Mouse (Mus musculus) limb, embryonic 15.5 days (tissue): ENCODE data around the gene Gm11273. TPM values are rescaled to one million over a fixed set of nuclear protein-coding genes. Genes with fewer than 3 reads are reported as not detected.

ENCODE experiments used
- polyA plus RNA-seq: library from polyadenylated mRNA; unstranded; fragments of >200 nt; fragmentation: Nextera tagmentation; extraction: Ambion mirVana; gene quantifications from 2 replicates; pipeline ENCODE4 v1.2.1, GENCODE M21; 2015

The Gm11273 gene
- polyA plus RNA-seq, 1 experiment from 2014 or later, result 5.2 TPM

Other genes starting within 250 kb of the Gm11273 start
- not detected in 2 replicates for gene Gpx5, start 208.7 kb downstream of the Gm11273 start, polyA plus RNA-seq
- 0.23 TPM in 1 of 2 replicates, not detected in the other for gene Gpx6, start 189.3 kb downstream of the Gm11273 start, polyA plus RNA-seq
- gene Olfr1367, start 154.5 kb downstream of the Gm11273 start, polyA plus RNA-seq, result not detected in 2 replicates
- 9.2 and 10.2 TPM in 2 replicates for gene Zscan12, start 138.6 kb downstream of the Gm11273 start, polyA plus RNA-seq
- 84.1 and 85.7 TPM in 2 replicates for gene Zkscan3, start 98.7 kb downstream of the Gm11273 start, polyA plus RNA-seq
- gene Pgbd1, start 60.4 kb downstream of the Gm11273 start, polyA plus RNA-seq, result 2.4 and 2.5 TPM in 2 replicates
- gene Zscan26, start 47.7 kb downstream of the Gm11273 start, polyA plus RNA-seq, result 26.1 and 26.3 TPM in 2 replicates
- gene Nkapl, start 32.9 kb downstream of the Gm11273 start, polyA plus RNA-seq, result 2.2 and 2.3 TPM in 2 replicates
- 3.4 and 4.1 TPM in 2 replicates for gene Zkscan4, start 22.5 kb downstream of the Gm11273 start, polyA plus RNA-seq
- not detected in 2 replicates for gene Gm10065, start 22.0 kb downstream of the Gm11273 start, polyA plus RNA-seq
- 0.19 and 0.41 TPM in 2 replicates for gene AK157302, start 6.2 kb downstream of the Gm11273 start, polyA plus RNA-seq
- 6.1 TPM in 2 replicates for gene Zkscan8, start 29.7 kb upstream of the Gm11273 start, polyA plus RNA-seq
- 0.17 and 0.18 TPM in 2 replicates for gene Olfr1366, start 41.4 kb upstream of the Gm11273 start, polyA plus RNA-seq
- not detected in 2 replicates for gene Olfr1535, start 58.5 kb upstream of the Gm11273 start, polyA plus RNA-seq
- gene Olfr1364, start 80.3 kb upstream of the Gm11273 start, polyA plus RNA-seq, result not detected in 2 replicates
- not detected in 2 replicates for gene Olfr1362, start 112.6 kb upstream of the Gm11273 start, polyA plus RNA-seq
- not detected in 2 replicates for gene Olfr11, start 141.1 kb upstream of the Gm11273 start, polyA plus RNA-seq
- gene Olfr1361, start 162.0 kb upstream of the Gm11273 start, polyA plus RNA-seq, result not detected in 2 replicates
- not detected in 2 replicates for gene Olfr1360, start 176.0 kb upstream of the Gm11273 start, polyA plus RNA-seq
- not detected in 2 replicates for gene Olfr1359, start 196.7 kb upstream of the Gm11273 start, polyA plus RNA-seq
- gene Hist1h2bl, start 214.7 kb upstream of the Gm11273 start, polyA plus RNA-seq, result 0.96 and 1.2 TPM in 2 replicates
- gene Hist1h2ai, start 215.0 kb upstream of the Gm11273 start, polyA plus RNA-seq, result 17.1 and 23.9 TPM in 2 replicates
- 3.5 and 7.6 TPM in 2 replicates for gene Hist1h3h, start 216.2 kb upstream of the Gm11273 start, polyA plus RNA-seq
- 2.5 and 4.5 TPM in 2 replicates for gene Hist1h2bm, start 220.6 kb upstream of the Gm11273 start, polyA plus RNA-seq
- 1.1 and 1.2 TPM in 2 replicates for gene Hist1h4j, start 233.6 kb upstream of the Gm11273 start, polyA plus RNA-seq
- 4.1 TPM in 1 of 2 replicates, not detected in the other for gene Hist1h4k, start 249.1 kb upstream of the Gm11273 start, polyA plus RNA-seq